Mouse (Mus musculus) heart, embryonic 16.5 days (tissue): Measurements from ENCODE around the gene Gli1. TPM values are rescaled to one million over a fixed set of nuclear protein-coding genes. Genes with fewer than 3 reads are reported as not detected.

ENCODE experiments used
- ATAC-seq: fragments of 200-750 bp; cut with Nextera tagmentation; replicated peaks from 2 replicates; pipeline ENCODE4 v1.8.0; 2017; ENCODE audit warnings: moderate number of reproducible peaks; ENCODE audit not compliant: insufficient read depth, low FRiP score; ENCODE audit errors: extremely low read depth
- H3K27ac ChIP-seq: fragments of 300-500 bp; sonication (generic); 2 replicates; pipeline ENCODE4 v1.5.1; 2014; ENCODE audit warnings: mild to moderate bottlenecking, low read length, control low read depth, moderate library complexity
- H3K27me3 ChIP-seq: fragments of 300-500 bp; sonication (generic); 2 replicates; pipeline ENCODE4 v1.6.1; 2014; ENCODE audit warnings: low read length, mixed read lengths; ENCODE audit not compliant: control insufficient read depth, insufficient read depth
- H3K36me3 ChIP-seq: fragments of 300-500 bp; sonication (generic); 2 replicates; pipeline ENCODE4 v1.6.1; 2014; ENCODE audit not compliant: control insufficient read depth, insufficient read depth
- H3K4me1 ChIP-seq: fragments of 300-500 bp; sonication (generic); 2 replicates; pipeline ENCODE4 v1.6.1; 2014; ENCODE audit warnings: low read length, mixed read lengths; ENCODE audit not compliant: control insufficient read depth, insufficient read depth
- H3K4me2 ChIP-seq: fragments of 300-500 bp; sonication (generic); 2 replicates; pipeline ENCODE4 v1.6.1; 2014; ENCODE audit warnings: low read depth, mild to moderate bottlenecking, control low read depth, low read length
- H3K4me3 ChIP-seq: fragments of 300-500 bp; sonication (generic); 2 replicates; pipeline ENCODE4 v1.5.1; 2014; ENCODE audit warnings: mild to moderate bottlenecking, control low read depth, low read length
- H3K9ac ChIP-seq: fragments of 300-500 bp; sonication (generic); 2 replicates; pipeline ENCODE4 v1.6.1; 2014; ENCODE audit warnings: low read length, control low read depth
- H3K9me3 ChIP-seq: fragments of 300-500 bp; sonication (generic); replicated peaks from 2 replicates; pipeline ENCODE4 v1.6.1; 2016; ENCODE audit warnings: low read length; ENCODE audit not compliant: control insufficient read depth
- WGBS: fragments of 180-500 bp; shearing (Covaris S2); extraction: QIAGEN DNeasy Blood & Tissue Kit; methylation state at CpG from one replicate; pipeline ENCODE4 v1.1.7; 2014; 5-methylcytosine and 5-hydroxymethylcytosine counted together
- polyA plus RNA-seq: library from polyadenylated mRNA; unstranded; fragments of >200 nt; fragmentation: Nextera tagmentation; extraction: Ambion mirVana; gene quantifications from 2 replicates; pipeline ENCODE4 v1.2.1, GENCODE M21; 2015

Gene Gli1
- polyA plus RNA-seq, 1 experiment from 2014 or later, result 0.91 TPM

GRCm38 (mm10) chr10:127350594-127351284 lies 9.0 kb upstream of the Gli1 start:
- H3K9ac ChIP-seq, result peak overlapping the region; percentile 67
- no peak overlapping the region for H3K27ac ChIP-seq
- H3K36me3 ChIP-seq, result no peaks in the 10 kb centered on the region
- peak overlapping the region; percentile 67 for H3K4me2 ChIP-seq
- H3K9me3 ChIP-seq, result no peaks in the 10 kb centered on the region
- no peaks in the 10 kb centered on the region for H3K4me1 ChIP-seq
- 0 out of 2 replicates have a peak, but pooled peaks cover 5% of the 10 kb centered on the region for H3K27me3 ChIP-seq
- WGBS, result 12% methylated on average over 24 of the region's 24 CpGs
- ATAC-seq, result peak; percentile 69
- H3K4me3 ChIP-seq, result peak overlapping the region; percentile 38

GRCm38 (mm10) chr10:127349810-127350209 lies 8.0 kb upstream of the Gli1 start:
- no peak for ATAC-seq

GRCm38 (mm10) chr10:127348957-127349356 lies 7.2 kb upstream of the Gli1 start:
- Histone ChIP-seq H3K4me3 (no peak overlapping the region), H3K27ac (no peak overlapping the region), H3K27me3 (0 out of 2 replicates have a peak, but pooled peaks cover 5% of the 10 kb centered on the region), H3K4me1 (no peaks in the 10 kb centered on the region), H3K4me2 (no peak overlapping the region), H3K36me3 (no peaks in the 10 kb centered on the region), H3K9me3 (no peaks in the 10 kb centered on the region), H3K9ac (no peak overlapping the region)
- no peak for ATAC-seq
- WGBS, result 60% methylated on average over 4 of the region's 4 CpGs

More at GRCm38 (mm10) chr10:127349810-127350209, 8.0 kb upstream of the Gli1 start:
- Histone ChIP-seq H3K36me3 (no peaks in the 10 kb centered on the region), H3K4me2 (no peak overlapping the region), H3K27me3 (0 out of 2 replicates have a peak, but pooled peaks cover 5% of the 10 kb centered on the region), H3K4me1 (no peaks in the 10 kb centered on the region), H3K4me3 (no peak overlapping the region), H3K9me3 (no peaks in the 10 kb centered on the region), H3K27ac (no peak overlapping the region), H3K9ac (no peak overlapping the region)
- 63% methylated on average over 8 of the region's 8 CpGs for WGBS

GRCm38 (mm10) chr10:127346173-127346572 lies 4.4 kb upstream of the Gli1 start:
- Histone ChIP-seq H3K9me3 (no peaks in the 10 kb centered on the region), H3K4me2 (no peak overlapping the region), H3K4me3 (no peak overlapping the region), H3K4me1 (peaks cover 10% of the 10 kb centered on the region), H3K27me3 (peaks cover 5% of the 10 kb centered on the region), H3K27ac (no peak overlapping the region), H3K36me3 (no peaks in the 10 kb centered on the region), H3K9ac (no peak overlapping the region)
- ATAC-seq, result no peak
- WGBS, result 71% methylated on average over 3 of the region's 3 CpGs

DNA sequence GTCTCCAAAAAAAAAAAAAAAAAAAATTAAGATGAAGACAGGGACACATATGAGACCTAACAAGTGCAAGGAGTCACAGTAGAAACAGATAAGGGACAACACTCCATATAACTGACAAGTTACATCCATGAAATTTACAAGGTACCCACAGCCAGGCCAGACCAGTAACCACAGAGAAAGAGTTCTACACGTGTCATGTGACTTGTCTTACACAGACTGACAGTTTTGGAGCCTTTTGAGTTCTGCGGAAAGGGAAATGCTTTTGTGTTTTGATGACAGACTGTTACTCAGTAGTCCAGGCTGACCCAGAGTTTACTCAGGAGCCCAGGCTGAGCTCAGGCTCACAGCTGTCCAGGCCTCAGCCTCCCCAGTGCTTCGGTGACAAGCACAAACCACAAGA lies 1.3 kb upstream of the Gli1 start:
- peaks cover 26% of the 10 kb centered on the region for H3K4me1 ChIP-seq
- no peak overlapping the region for H3K9ac ChIP-seq
- H3K36me3 ChIP-seq, result no peaks in the 10 kb centered on the region
- H3K4me2 ChIP-seq, result no peak overlapping the region
- no peak overlapping the region for H3K4me3 ChIP-seq
- no peak for ATAC-seq
- 64% methylated on average over 3 of the region's 3 CpGs for WGBS
- no peak overlapping the region for H3K27ac ChIP-seq
- peaks cover 16% of the 10 kb centered on the region for H3K27me3 ChIP-seq
- H3K9me3 ChIP-seq, result no peaks in the 10 kb centered on the region

DNA sequence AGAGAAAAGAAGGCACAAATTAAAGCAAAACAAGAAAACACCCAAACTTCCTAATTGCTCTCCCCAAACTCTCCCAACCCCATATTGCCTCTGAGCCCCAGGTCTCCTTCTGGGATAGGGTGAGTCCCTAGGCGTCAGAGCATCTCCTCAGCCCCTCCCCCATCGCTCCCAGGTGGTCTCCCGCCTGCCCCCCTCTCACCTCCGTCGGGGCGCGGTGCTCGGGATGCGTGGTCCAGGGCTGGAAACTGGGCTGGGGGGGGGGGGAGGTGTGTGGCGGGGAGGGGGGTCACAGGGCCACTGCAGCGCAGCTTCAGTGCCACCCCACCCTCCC lies 449 bp downstream of the Gli1 start:
- ATAC-seq, result no peak
- peaks cover 21% of the 10 kb centered on the region for H3K27me3 ChIP-seq
- peak overlapping the region; percentile 59 for H3K4me3 ChIP-seq
- no peaks in the 10 kb centered on the region for H3K9me3 ChIP-seq
- WGBS, result 0% methylated on average over 10 of the region's 11 CpGs
- peaks cover 26% of the 10 kb centered on the region for H3K4me1 ChIP-seq
- H3K9ac ChIP-seq, result peak overlapping the region; percentile 31; the same call in 1 of the 2 replicates
- H3K36me3 ChIP-seq, result no peaks in the 10 kb centered on the region
- H3K4me2 ChIP-seq, result peak overlapping the region; percentile 98
- no peak overlapping the region for H3K27ac ChIP-seq

GRCm38 (mm10) chr10:127340577-127341359 lies 1.0 kb downstream of the Gli1 start:
- Histone ChIP-seq H3K36me3 (no peaks in the 10 kb centered on the region), H3K4me3 (peak overlapping the region; percentile 59), H3K9ac (0 out of 2 replicates have a peak overlapping the region, but pooled peaks have one; percentile 61), H3K9me3 (no peaks in the 10 kb centered on the region), H3K27ac (no peak overlapping the region), H3K4me1 (peaks cover 26% of the 10 kb centered on the region), H3K4me2 (peak overlapping the region; percentile 98), H3K27me3 (peaks cover 21% of the 10 kb centered on the region)
- WGBS, result 2% methylated on average over 27 of the region's 27 CpGs
- ATAC-seq, result no peak

DNA sequence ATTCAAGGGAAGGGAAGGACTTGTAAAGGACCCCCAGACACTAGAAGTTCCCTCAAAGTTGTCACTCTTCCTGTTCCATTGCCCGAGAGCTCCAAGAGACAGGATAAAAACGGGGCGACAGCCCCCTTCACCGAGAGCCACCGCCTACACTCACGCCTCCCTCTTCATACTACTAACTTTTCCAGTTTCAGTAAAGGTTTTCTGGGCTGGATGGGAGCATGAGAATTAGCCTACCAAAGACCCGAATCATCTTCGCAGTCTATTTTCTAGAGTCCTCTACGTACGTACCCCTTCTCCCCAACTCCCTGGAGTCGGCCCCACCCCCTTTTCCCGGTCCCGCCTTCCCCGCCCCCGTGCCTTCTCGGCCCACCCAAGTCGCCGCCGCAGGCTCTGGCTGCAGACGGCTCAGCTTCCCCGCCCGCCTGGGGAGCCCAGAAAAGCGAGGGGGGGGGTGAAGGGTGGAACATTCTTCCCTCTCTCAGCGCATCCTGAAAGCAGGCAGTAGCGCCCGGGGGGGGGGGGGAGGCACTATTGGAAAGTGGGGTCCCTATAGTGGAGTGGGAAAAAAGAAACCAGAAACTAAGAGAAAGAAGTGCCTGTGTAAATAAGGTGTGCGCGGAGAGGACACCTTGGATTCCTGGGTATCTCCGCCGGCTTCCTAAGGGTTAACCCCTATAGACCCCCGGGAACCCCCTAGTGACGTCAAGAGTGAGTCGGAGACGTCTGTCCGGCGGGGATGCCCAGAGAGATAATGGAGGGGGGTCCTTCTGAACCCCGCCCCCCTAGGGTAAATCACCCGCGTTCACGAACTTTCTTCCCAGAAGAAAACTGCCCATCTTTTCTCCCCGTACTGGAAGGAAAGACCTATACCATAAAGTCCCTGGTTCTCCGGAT lies 1.8 kb downstream of the Gli1 start:
- Histone ChIP-seq H3K27me3 (peaks cover 21% of the 10 kb centered on the region), H3K36me3 (no peaks in the 10 kb centered on the region), H3K27ac (no peak overlapping the region), H3K4me2 (peak overlapping the region; percentile 98), H3K9ac (peak overlapping the region; percentile 61), H3K4me3 (peak overlapping the region; percentile 59), H3K4me1 (peaks cover 26% of the 10 kb centered on the region), H3K9me3 (no peaks in the 10 kb centered on the region)
- 0 out of 2 replicates have a peak, but pooled peaks have one; percentile 20 for ATAC-seq
- 0% methylated on average over 39 of the region's 42 CpGs for WGBS
